Mouse (Mus musculus): ENCODE data around the gene Kcnj12. TPM values are rescaled to one million over a fixed set of nuclear protein-coding genes. Genes with fewer than 3 reads are reported as not detected.

Gene Kcnj12
- total RNA-seq, 1 experiment from 2014 or later: not detected

- ATAC-seq (replicated peaks; ENCODE audit: insufficient number of reproducible peaks, low FRiP score, low TSS enrichment, poor library complexity, severe bottlenecking): no peak
These were observed 1.2 kb downstream of the Kcnj12 start for GRCm38 (mm10) chr11:61023416-61024200.

- no peak for ATAC-seq (replicated peaks; ENCODE audit: insufficient number of reproducible peaks, low FRiP score, low TSS enrichment, poor library complexity, severe bottlenecking)
These were observed 2.0 kb downstream of the Kcnj12 start for GRCm38 (mm10) chr11:61024388-61024787.

GRCm38 (mm10) chr11:61024996-61025395, 2.6 kb downstream of the Kcnj12 start:
- no peak for ATAC-seq (replicated peaks; ENCODE audit: insufficient number of reproducible peaks, low FRiP score, low TSS enrichment, poor library complexity, severe bottlenecking)

- no peak for ATAC-seq (replicated peaks; ENCODE audit: insufficient number of reproducible peaks, low FRiP score, low TSS enrichment, poor library complexity, severe bottlenecking)
These were observed 3.2 kb downstream of the Kcnj12 start for GRCm38 (mm10) chr11:61025594-61025993.

- no peak for ATAC-seq (replicated peaks; ENCODE audit: insufficient number of reproducible peaks, low FRiP score, low TSS enrichment, poor library complexity, severe bottlenecking)
These were observed 4.0 kb downstream of the Kcnj12 start for GRCm38 (mm10) chr11:61026381-61026780.

- ATAC-seq (replicated peaks; ENCODE audit: insufficient number of reproducible peaks, low FRiP score, low TSS enrichment, poor library complexity, severe bottlenecking): no peak
These were observed 4.8 kb downstream of the Kcnj12 start for GRCm38 (mm10) chr11:61027160-61027559.

GRCm38 (mm10) chr11:61028211-61028950, 6.0 kb downstream of the Kcnj12 start:
- no peak for ATAC-seq (replicated peaks; ENCODE audit: insufficient number of reproducible peaks, low FRiP score, low TSS enrichment, poor library complexity, severe bottlenecking)

GRCm38 (mm10) chr11:61029116-61029740, 6.9 kb downstream of the Kcnj12 start:
- ATAC-seq (replicated peaks; ENCODE audit: insufficient number of reproducible peaks, low FRiP score, low TSS enrichment, poor library complexity, severe bottlenecking): no peak

- no peak for ATAC-seq (replicated peaks; ENCODE audit: insufficient number of reproducible peaks, low FRiP score, low TSS enrichment, poor library complexity, severe bottlenecking)
These were observed 7.7 kb downstream of the Kcnj12 start for GRCm38 (mm10) chr11:61029864-61030595.

GRCm38 (mm10) chr11:61031137-61031536, 8.8 kb downstream of the Kcnj12 start:
- no peak for ATAC-seq (replicated peaks; ENCODE audit: insufficient number of reproducible peaks, low FRiP score, low TSS enrichment, poor library complexity, severe bottlenecking)

GRCm38 (mm10) chr11:61031658-61032445, 9.5 kb downstream of the Kcnj12 start:
- no peak for ATAC-seq (replicated peaks; ENCODE audit: insufficient number of reproducible peaks, low FRiP score, low TSS enrichment, poor library complexity, severe bottlenecking)

- ATAC-seq (replicated peaks; ENCODE audit: insufficient number of reproducible peaks, low FRiP score, low TSS enrichment, poor library complexity, severe bottlenecking): no peak
These were observed 10.1 kb downstream of the Kcnj12 start for GRCm38 (mm10) chr11:61032481-61032880.

GRCm38 (mm10) chr11:61033160-61033559, 10.8 kb downstream of the Kcnj12 start:
- no peak for ATAC-seq (replicated peaks; ENCODE audit: insufficient number of reproducible peaks, low FRiP score, low TSS enrichment, poor library complexity, severe bottlenecking)

- no peak for ATAC-seq (replicated peaks; ENCODE audit: insufficient number of reproducible peaks, low FRiP score, low TSS enrichment, poor library complexity, severe bottlenecking)
These were observed 14.3 kb downstream of the Kcnj12 start for GRCm38 (mm10) chr11:61036639-61037038.

- no peak for ATAC-seq (replicated peaks; ENCODE audit: insufficient number of reproducible peaks, low FRiP score, low TSS enrichment, poor library complexity, severe bottlenecking)
These were observed 16.0 kb downstream of the Kcnj12 start for GRCm38 (mm10) chr11:61038277-61038782.

- ATAC-seq (replicated peaks; ENCODE audit: insufficient number of reproducible peaks, low FRiP score, low TSS enrichment, poor library complexity, severe bottlenecking): no peak
These were observed 18.7 kb downstream of the Kcnj12 start for GRCm38 (mm10) chr11:61040856-61041652.

- ATAC-seq (replicated peaks; ENCODE audit: insufficient number of reproducible peaks, low FRiP score, low TSS enrichment, poor library complexity, severe bottlenecking): no peak
These were observed 20.2 kb downstream of the Kcnj12 start for GRCm38 (mm10) chr11:61042593-61042992.
